Mouse (Mus musculus): ENCODE measurements around the gene Cfap161.
A peak's percentile ranks its signal among the peaks of the same experiment; 100 is the strongest.

The Cfap161 gene

DNA sequence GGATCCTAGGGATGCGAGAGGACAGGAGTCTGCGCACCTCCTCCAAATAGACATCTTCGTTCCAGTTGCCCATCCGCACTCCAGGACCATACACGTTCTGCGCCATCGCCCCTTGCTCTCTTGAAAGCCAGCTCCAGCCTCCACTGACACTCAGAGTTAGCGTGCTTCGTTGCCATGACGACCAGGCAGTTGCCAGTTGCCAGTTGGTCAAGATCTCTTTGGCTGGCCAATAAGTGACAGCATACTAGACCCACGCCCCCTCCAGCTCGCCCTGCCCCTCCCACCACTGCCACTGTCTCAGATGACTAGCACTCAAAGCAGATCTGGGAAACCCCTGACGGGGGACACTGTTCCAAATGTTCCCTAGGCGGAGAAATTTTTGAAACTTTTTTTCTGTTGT, at the start of gene Cfap161:
Gene Cfap161 (minus strand): TSS at position 176 of the 400 bp plus-strand sequence.
- DNase-seq (ENCODE audit: low spot score in 2 of 2), result no peak

- no peak for DNase-seq (ENCODE audit: low spot score in 2 of 2)
Observed at GRCm38 (mm10) chr7:83842486-83843259, 48.0 kb upstream of the Cfap161 start.

DNA sequence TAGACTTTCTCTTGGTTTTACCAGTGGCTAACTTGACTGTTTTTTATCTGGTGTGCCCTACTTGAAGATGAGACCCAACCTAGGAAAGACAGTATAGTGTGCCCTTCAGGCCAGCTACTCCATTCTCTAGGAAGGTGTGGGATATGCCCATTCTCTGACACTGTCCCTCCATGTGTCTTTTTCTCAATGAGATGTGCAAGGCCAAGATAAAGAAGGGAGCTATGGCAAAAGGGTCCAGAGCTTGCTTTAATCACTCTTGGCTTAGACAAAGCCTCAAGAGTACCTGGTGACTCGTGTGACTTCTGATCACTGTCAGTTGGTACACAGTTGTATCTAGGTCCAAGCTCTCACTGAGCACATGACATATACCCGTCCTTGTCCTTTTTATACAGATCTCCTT, 45.4 kb upstream of the Cfap161 start:
- no peak for DNase-seq (ENCODE audit: low spot score in 2 of 2)

DNA sequence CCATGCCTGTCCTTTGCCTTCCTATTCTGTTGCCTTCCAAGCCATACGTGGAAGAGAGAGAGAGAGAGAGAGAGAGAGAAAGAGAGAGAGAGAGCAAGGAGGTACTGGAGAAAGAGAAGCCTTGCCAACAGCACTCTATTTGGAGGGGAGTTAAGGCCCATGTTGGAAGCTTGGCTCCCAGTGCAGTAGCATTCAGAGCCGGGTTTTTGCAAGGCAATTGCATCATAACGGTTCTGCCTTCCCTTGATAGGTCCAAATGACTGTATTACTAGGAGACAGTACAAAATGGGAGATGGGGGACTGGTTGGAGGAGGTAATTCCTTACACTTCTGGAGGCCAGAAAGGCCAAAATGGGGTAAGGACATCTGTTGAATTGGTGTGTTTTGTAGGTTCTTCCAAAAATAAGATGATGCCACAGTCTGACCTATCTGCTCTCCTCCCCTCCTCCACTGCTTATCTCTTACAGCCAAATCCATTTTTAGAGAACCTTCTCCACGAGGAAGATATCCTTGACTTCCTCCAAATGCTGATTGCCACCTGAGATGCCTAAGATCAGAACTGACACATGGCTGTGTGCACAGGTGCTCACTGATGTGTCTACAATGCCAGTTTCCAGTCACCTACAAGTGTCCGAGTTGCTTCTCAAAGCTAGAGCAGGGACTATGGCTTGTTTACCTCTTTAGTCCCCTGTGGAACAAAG, 44.0 kb upstream of the Cfap161 start:
- DNase-seq (ENCODE audit: low spot score in 2 of 2), result no peak

- DNase-seq (ENCODE audit: low spot score in 2 of 2), result no peak
Observed at GRCm38 (mm10) chr7:83829355-83829754, 34.7 kb upstream of the Cfap161 start.

- no peak for DNase-seq (ENCODE audit: low spot score in 2 of 2)
Observed at GRCm38 (mm10) chr7:83827402-83828076, 32.9 kb upstream of the Cfap161 start.

- DNase-seq (ENCODE audit: low spot score in 2 of 2), result no peak
Observed at GRCm38 (mm10) chr7:83826808-83827207, 32.1 kb upstream of the Cfap161 start.

- DNase-seq (ENCODE audit: low spot score in 2 of 2), result no peak
Observed at GRCm38 (mm10) chr7:83821951-83822350, 27.3 kb upstream of the Cfap161 start.

DNA sequence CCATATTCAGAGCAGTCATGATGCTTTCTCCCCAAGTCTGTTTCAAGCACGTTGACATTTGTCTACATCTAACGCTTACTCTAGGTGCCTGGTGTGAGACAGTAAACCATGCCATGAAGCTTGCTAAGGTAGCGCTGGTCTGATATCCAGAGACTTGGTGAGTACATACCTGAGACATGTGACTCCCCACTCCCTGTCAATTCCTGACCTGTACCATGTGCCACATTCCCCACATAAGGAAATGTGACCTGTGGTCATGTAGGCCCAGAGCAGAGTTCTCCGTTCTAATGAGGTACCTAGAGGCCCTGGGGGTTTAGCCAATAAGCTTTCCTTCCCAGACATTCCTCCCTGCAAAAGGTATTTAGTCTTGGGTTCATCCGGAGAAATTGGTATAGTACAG, 22.2 kb upstream of the Cfap161 start:
- DNase-seq (ENCODE audit: low spot score in 2 of 2), result no peak

DNA sequence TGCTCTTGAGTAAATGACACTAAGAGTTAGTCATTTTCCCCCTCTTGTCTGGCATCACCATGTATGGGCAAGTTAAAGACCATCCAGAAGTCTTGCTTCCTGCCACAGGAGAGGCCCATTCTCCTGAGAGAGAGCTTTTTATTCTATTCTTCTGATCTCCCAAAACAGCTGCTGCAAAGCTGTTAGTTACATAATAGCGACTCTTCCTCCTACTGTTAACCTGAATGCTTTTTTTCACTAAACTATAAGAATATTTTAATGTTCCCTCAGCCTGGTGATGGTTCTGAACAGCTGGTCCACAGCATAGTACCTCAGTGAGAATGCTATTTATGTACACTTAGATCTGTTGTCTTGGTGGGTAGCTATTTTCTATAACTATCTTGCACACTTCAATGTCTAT, 21.0 kb upstream of the Cfap161 start:
- DNase-seq (ENCODE audit: low spot score in 2 of 2), result no peak

DNA sequence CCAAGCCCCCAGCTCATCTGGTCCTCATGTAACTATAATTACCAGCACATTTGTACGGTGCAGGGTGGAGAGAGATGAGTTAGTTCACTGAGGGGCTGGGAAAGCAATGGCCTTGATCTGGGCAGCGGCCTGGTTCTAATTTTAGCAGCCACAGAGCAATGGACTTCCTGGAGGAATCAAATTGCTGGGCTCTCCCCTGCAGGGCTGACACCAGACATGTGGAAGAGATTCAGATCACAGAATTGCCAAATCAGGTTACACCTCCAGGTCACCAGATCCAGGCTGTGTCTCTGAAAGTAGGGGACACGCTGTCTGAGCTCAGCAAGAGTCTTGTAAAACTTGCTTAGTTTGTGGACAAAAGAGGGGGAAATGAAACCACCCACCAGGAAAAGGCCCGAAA, 19.3 kb upstream of the Cfap161 start:
- no peak for DNase-seq (ENCODE audit: low spot score in 2 of 2)

DNA sequence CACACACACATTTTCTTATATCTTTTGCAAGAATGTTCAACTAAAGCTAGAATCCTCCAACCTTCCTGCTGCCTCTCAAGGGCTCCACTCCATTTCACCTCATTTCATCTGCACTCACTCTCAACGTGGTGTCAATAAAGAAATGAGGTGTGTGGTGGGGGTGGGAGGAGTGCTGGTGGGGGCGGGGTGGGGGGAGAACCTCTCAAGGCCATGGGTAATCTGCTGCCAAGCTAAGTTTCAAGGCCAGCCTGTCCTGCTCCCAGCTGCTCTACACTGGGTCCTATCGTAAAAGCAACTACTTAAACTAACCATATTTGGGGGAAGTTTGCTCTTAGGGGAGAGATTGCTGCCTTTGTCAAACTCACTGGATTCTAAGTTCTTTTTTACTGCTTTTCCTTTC, 18.8 kb upstream of the Cfap161 start:
- no peak for DNase-seq (ENCODE audit: low spot score in 2 of 2)

DNA sequence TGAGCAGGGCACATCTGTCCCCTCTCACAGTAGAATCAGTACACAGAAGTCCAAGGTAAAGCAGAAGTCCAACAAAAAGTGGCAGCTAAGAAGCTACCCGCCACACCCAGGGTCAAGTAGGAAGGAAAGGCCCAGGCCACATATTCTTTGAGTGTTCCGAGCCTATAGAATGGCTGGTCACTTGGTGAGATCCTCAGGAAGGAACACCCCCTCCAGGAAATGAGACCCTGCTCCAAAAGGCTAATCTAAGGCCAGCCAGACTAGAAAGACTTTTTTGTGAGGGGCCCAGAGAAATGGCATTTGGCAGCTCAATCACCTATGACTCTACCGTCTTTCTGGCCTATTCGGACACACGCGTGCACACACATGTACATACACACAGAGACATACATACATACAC, 18.3 kb upstream of the Cfap161 start:
- no peak for DNase-seq (ENCODE audit: low spot score in 2 of 2)

GRCm38 (mm10) chr7:83812581-83812980, 17.9 kb upstream of the Cfap161 start:
- DNase-seq (ENCODE audit: low spot score in 2 of 2), result no peak

- DNase-seq (ENCODE audit: low spot score in 2 of 2), result no peak
Observed at GRCm38 (mm10) chr7:83811916-83812315, 17.2 kb upstream of the Cfap161 start.

DNA sequence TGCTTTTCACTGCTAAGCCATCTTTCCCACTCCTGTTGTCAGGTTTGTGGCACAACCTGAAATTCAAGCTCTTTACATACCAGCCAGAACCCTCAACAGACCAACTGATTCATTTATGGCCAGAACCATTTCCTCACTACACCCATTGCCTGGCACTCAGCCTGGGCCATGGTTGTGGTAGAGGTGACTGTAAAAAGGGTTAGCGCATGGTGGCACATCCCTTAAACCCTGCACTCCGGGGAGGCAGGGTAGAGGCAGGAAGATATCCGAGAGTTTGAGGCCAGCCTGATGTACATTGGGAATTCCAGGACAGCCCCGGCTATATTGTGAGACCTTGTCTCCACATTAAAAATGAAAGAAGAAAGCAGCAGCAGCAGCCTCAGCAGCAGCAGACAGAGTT, 16.8 kb upstream of the Cfap161 start:
- DNase-seq (ENCODE audit: low spot score in 2 of 2), result no peak

DNA sequence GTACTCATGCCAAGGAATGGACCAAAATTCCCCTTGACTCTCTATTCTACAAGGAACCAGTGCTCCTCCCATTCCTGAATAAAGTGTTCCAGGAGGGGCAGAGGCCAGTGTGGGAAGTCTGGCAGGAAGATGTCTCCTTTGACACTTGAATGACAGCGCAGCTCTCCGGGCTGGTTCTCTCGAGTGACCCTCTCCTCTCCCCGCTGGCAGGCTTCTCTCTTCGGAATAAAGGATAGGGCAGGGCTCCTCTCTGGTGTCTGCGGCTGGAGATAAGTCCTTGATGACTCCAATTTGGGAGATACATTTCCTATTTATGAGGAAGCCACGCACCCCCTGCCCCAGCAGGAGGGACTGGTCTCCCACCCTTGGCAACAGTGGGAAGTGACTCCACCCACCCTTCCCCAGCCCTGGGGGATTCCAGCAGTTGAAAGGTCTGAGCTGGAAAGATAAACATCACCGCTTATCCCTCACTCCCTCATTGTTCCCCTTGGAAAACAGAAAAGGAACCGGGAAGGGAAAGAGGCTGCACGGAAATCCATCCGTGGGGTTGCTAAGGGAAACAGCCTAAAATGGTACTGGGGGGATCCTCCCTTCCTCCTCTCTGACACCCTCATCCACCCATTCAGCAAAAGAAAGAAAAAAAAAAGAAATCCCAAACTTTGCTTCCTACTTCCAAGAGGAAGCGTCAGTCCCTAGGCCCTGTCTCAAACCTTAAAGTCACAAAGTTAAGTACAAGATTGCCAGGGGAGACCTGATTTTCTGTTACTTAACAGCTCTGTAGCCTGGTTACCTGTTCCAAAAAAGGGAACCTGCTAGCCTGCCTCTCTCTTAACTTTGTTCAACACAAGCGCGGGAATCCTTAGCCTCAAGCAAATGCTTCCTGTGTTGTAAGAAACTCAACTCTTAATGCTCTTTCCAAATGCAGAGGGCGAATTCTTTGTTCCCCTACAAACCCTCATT, 15.7 kb upstream of the Cfap161 start:
- no peak for DNase-seq (ENCODE audit: low spot score in 2 of 2)

GRCm38 (mm10) chr7:83809715-83810114, 15.0 kb upstream of the Cfap161 start:
- no peak for DNase-seq (ENCODE audit: low spot score in 2 of 2)

GRCm38 (mm10) chr7:83809060-83809459, 14.4 kb upstream of the Cfap161 start:
- DNase-seq (ENCODE audit: low spot score in 2 of 2), result peak in 1 of 2 experiments; percentile 20

DNA sequence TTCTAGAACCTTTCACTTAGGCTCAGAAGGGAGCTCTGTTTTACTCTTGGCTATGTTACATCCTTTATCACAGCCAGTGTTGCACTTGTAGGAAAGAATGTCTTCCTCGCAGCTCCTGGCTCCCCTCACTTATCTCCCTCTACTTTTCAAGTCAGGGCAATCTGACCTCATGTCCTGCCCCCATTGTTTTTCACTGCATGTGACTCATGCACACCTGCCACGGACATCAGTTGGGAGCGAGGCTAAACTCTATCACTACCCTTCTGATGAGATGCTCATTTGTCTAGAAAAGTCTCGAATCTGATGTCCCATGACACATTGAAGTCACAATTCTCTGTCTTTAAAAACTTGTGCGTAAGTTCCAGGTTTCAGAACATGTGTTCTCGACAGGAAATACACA, 12.3 kb upstream of the Cfap161 start:
- no peak for DNase-seq (ENCODE audit: low spot score in 2 of 2)

DNA sequence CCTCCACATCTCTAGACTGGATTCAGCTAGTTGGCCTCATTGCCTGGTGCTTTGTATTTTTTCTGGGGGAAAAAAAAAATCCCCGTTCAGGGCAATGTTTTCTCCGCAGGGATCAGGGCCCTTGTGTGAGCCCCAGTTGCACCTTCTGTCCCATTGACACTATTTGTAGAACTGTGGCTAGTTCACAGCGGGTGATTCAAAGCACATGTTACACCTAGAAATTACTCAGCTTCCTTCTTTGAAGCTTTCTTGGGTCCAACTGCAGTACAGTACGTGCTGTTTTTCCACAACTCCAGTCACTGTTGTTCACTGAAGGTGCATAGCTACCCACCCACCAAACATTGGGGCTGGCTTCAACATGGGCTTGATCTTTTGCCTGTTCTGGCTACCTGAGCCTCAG, 9.1 kb upstream of the Cfap161 start:
- no peak for DNase-seq (ENCODE audit: low spot score in 2 of 2)

DNA sequence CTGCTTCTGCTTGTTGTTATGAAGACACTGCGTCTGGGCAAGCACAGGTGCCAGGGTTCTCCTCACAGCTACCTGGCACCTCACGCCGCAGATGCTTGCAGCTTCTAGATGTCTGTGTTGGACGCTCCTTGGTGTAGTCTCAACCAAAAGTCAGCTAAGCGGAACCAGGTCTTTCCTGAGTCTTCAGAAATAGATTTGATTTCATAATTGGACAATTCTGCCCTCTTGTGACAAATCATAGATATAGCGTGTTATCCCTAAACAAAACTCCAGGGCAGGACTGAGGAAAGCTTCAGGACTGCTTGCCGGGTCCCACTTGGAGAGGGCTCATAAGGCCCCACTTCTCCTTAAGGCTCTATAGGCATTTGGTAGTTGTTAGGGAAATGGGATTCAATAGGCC, 7.8 kb upstream of the Cfap161 start:
- no peak for DNase-seq (ENCODE audit: low spot score in 2 of 2)

Data from frontal cortex, postnatal 25 days (tissue).